Mouse (Mus musculus): ENCODE data around the gene Gm20388. TPM values are rescaled to one million over a fixed set of nuclear protein-coding genes. Genes with fewer than 3 reads are reported as not detected.
A peak's percentile ranks its signal among the peaks of the same experiment; 100 is the strongest.

Gm20388 gene
- polyA plus RNA-seq, 1 experiment from 2014 or later = 5.5 TPM

- H3K36me3 ChIP-seq = no peaks in the 10 kb centered on the region
- H3K27ac ChIP-seq = no peak overlapping the region
- no peak overlapping the region for H3K4me2 ChIP-seq
- no peak overlapping the region for H3K9ac ChIP-seq
- WGBS = 67% methylated on average over 5 of the region's 5 CpGs
- no peaks in the 10 kb centered on the region for H3K9me3 ChIP-seq
- peaks cover 8% of the 10 kb centered on the region for H3K4me1 ChIP-seq
- H3K4me3 ChIP-seq = no peak overlapping the region
- ATAC-seq (ENCODE audit: borderline replicate concordance, extremely low read depth, low FRiP score, low TSS enrichment) = no peak
- H3K27me3 ChIP-seq = peaks cover 30% of the 10 kb centered on the region
Observed at GRCm38 (mm10) chr8:120684082-120684481, 773.4 kb downstream of the Gm20388 start.

GRCm38 (mm10) chr8:120685097-120685496, 774.5 kb downstream of the Gm20388 start:
- Histone ChIP-seq H3K4me2 (no peak overlapping the region), H3K27me3 (peaks cover 28% of the 10 kb centered on the region), H3K4me3 (no peak overlapping the region), H3K9me3 (no peaks in the 10 kb centered on the region), H3K4me1 (peaks cover 8% of the 10 kb centered on the region), H3K9ac (no peak overlapping the region), H3K36me3 (no peaks in the 10 kb centered on the region), H3K27ac (no peak overlapping the region)
- WGBS = 52% methylated on average over 5 of the region's 5 CpGs
- ATAC-seq (ENCODE audit: borderline replicate concordance, extremely low read depth, low FRiP score, low TSS enrichment) = no peak

DNA sequence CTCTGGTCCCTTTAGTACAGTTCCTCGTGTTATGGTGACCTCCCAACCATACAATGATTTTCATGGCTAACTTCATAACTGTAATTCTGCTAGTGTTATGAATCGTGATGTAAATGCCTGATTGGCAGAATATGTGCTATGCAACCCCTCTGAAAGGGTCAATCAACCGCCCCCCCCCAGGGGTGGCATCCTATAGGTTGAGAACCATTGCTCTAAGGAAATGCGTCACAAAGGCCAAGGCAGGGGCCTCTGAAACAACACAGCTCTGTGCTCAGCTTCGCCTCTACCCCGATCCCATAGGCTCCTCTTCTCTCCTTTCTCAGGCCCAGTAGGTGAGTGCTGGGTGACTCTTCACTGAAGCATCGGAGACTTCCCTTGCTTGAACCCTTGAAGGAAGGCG, 775.0 kb downstream of the Gm20388 start:
- no peak overlapping the region for H3K27ac ChIP-seq

GRCm38 (mm10) chr8:120686051-120686450, 775.4 kb downstream of the Gm20388 start:
- no peak overlapping the region for H3K9ac ChIP-seq
- H3K4me2 ChIP-seq = no peak overlapping the region
- peaks cover 34% of the 10 kb centered on the region for H3K27me3 ChIP-seq
- H3K4me3 ChIP-seq = no peak overlapping the region
- WGBS = 81% methylated on average over 12 of the region's 13 CpGs
- H3K27ac ChIP-seq = no peak overlapping the region
- H3K9me3 ChIP-seq = no peaks in the 10 kb centered on the region
- H3K36me3 ChIP-seq = no peaks in the 10 kb centered on the region
- peaks cover 8% of the 10 kb centered on the region for H3K4me1 ChIP-seq
- peak; percentile 20; the same call in 1 of the 2 replicates for ATAC-seq (ENCODE audit: borderline replicate concordance, extremely low read depth, low FRiP score, low TSS enrichment)

More for the DNA sequence above, 775.0 kb downstream of the Gm20388 start:
- ATAC-seq (ENCODE audit: borderline replicate concordance, extremely low read depth, low FRiP score, low TSS enrichment) = no peak
- H3K36me3 ChIP-seq = no peaks in the 10 kb centered on the region
- WGBS = 85% methylated on average over 8 of the region's 8 CpGs
- H3K4me3 ChIP-seq = no peak overlapping the region
- no peak overlapping the region for H3K9ac ChIP-seq
- peaks cover 33% of the 10 kb centered on the region for H3K27me3 ChIP-seq
- no peak overlapping the region for H3K4me2 ChIP-seq
- no peaks in the 10 kb centered on the region for H3K9me3 ChIP-seq
- peaks cover 8% of the 10 kb centered on the region for H3K4me1 ChIP-seq

- H3K27ac ChIP-seq = no peak overlapping the region
- H3K4me3 ChIP-seq = no peak overlapping the region
- no peak for ATAC-seq (ENCODE audit: borderline replicate concordance, extremely low read depth, low FRiP score, low TSS enrichment)
- H3K27me3 ChIP-seq = peaks cover 36% of the 10 kb centered on the region
- 80% methylated on average over 5 of the region's 5 CpGs for WGBS
- H3K9me3 ChIP-seq = no peaks in the 10 kb centered on the region
- no peak overlapping the region for H3K9ac ChIP-seq
- H3K4me1 ChIP-seq = peaks cover 8% of the 10 kb centered on the region
- no peaks in the 10 kb centered on the region for H3K36me3 ChIP-seq
- H3K4me2 ChIP-seq = no peak overlapping the region
Observed at GRCm38 (mm10) chr8:120686576-120686975, 775.9 kb downstream of the Gm20388 start.

GRCm38 (mm10) chr8:120687786-120688185, 777.1 kb downstream of the Gm20388 start:
- WGBS = 49% methylated on average over 8 of the region's 8 CpGs
- Histone ChIP-seq H3K27me3 (peaks cover 36% of the 10 kb centered on the region), H3K36me3 (no peaks in the 10 kb centered on the region), H3K9ac (no peak overlapping the region), H3K4me2 (no peak overlapping the region), H3K4me1 (peaks cover 8% of the 10 kb centered on the region), H3K27ac (no peak overlapping the region), H3K4me3 (no peak overlapping the region), H3K9me3 (no peaks in the 10 kb centered on the region)
- ATAC-seq (ENCODE audit: borderline replicate concordance, extremely low read depth, low FRiP score, low TSS enrichment) = no peak

GRCm38 (mm10) chr8:120688511-120688910, 777.9 kb downstream of the Gm20388 start:
- H3K4me1 ChIP-seq = peaks cover 10% of the 10 kb centered on the region
- 79% methylated on average over 7 of the region's 7 CpGs for WGBS

GRCm38 (mm10) chr8:120692934-120693333, 782.3 kb downstream of the Gm20388 start:
- H3K4me2 ChIP-seq = no peak overlapping the region
- H3K4me1 ChIP-seq = peaks cover 39% of the 10 kb centered on the region
- 50% methylated on average over 4 of the region's 4 CpGs for WGBS
- no peaks in the 10 kb centered on the region for H3K36me3 ChIP-seq
- no peak overlapping the region for H3K4me3 ChIP-seq
- H3K27me3 ChIP-seq = peaks cover 26% of the 10 kb centered on the region
- no peak overlapping the region for H3K9ac ChIP-seq
- no peaks in the 10 kb centered on the region for H3K9me3 ChIP-seq
- no peak for ATAC-seq (ENCODE audit: borderline replicate concordance, extremely low read depth, low FRiP score, low TSS enrichment)
- no peak overlapping the region for H3K27ac ChIP-seq

More at GRCm38 (mm10) chr8:120688511-120688910, 777.9 kb downstream of the Gm20388 start:
- no peaks in the 10 kb centered on the region for H3K36me3 ChIP-seq
- H3K4me2 ChIP-seq = no peak overlapping the region
- ATAC-seq (ENCODE audit: borderline replicate concordance, extremely low read depth, low FRiP score, low TSS enrichment) = no peak
- no peaks in the 10 kb centered on the region for H3K9me3 ChIP-seq
- H3K9ac ChIP-seq = no peak overlapping the region
- no peak overlapping the region for H3K4me3 ChIP-seq
- H3K27me3 ChIP-seq = peaks cover 36% of the 10 kb centered on the region
- H3K27ac ChIP-seq = no peak overlapping the region

- H3K9ac ChIP-seq = no peak overlapping the region
- H3K9me3 ChIP-seq = no peaks in the 10 kb centered on the region
- H3K4me1 ChIP-seq = peaks cover 49% of the 10 kb centered on the region
- peak overlapping the region; percentile 58; the same call in 1 of the 2 replicates for H3K27ac ChIP-seq
- WGBS = 9% methylated on average over 22 of the region's 22 CpGs
- peak overlapping the region; percentile 24; the same call in 1 of the 2 replicates for H3K4me2 ChIP-seq
- H3K4me3 ChIP-seq = no peak overlapping the region
- H3K36me3 ChIP-seq = no peaks in the 10 kb centered on the region
- ATAC-seq (ENCODE audit: borderline replicate concordance, extremely low read depth, low FRiP score, low TSS enrichment) = peak; percentile 90
- peaks cover 16% of the 10 kb centered on the region; the same call in 1 of the 2 replicates for H3K27me3 ChIP-seq
Observed at GRCm38 (mm10) chr8:120693861-120694493, 783.3 kb downstream of the Gm20388 start.

- H3K27ac ChIP-seq = peak overlapping the region; percentile 85
- no peaks in the 10 kb centered on the region for H3K36me3 ChIP-seq
- peaks cover 62% of the 10 kb centered on the region for H3K4me1 ChIP-seq
- no peaks in the 10 kb centered on the region for H3K27me3 ChIP-seq
- H3K9me3 ChIP-seq = no peaks in the 10 kb centered on the region
- H3K4me2 ChIP-seq = peak overlapping the region; percentile 3; the same call in 1 of the 2 replicates
- H3K9ac ChIP-seq = no peak overlapping the region
- 25% methylated on average over 13 of the region's 13 CpGs for WGBS
- peak; percentile 78 for ATAC-seq (ENCODE audit: borderline replicate concordance, extremely low read depth, low FRiP score, low TSS enrichment)
- H3K4me3 ChIP-seq = no peak overlapping the region
Observed at GRCm38 (mm10) chr8:120696401-120697153, 785.9 kb downstream of the Gm20388 start.

DNA sequence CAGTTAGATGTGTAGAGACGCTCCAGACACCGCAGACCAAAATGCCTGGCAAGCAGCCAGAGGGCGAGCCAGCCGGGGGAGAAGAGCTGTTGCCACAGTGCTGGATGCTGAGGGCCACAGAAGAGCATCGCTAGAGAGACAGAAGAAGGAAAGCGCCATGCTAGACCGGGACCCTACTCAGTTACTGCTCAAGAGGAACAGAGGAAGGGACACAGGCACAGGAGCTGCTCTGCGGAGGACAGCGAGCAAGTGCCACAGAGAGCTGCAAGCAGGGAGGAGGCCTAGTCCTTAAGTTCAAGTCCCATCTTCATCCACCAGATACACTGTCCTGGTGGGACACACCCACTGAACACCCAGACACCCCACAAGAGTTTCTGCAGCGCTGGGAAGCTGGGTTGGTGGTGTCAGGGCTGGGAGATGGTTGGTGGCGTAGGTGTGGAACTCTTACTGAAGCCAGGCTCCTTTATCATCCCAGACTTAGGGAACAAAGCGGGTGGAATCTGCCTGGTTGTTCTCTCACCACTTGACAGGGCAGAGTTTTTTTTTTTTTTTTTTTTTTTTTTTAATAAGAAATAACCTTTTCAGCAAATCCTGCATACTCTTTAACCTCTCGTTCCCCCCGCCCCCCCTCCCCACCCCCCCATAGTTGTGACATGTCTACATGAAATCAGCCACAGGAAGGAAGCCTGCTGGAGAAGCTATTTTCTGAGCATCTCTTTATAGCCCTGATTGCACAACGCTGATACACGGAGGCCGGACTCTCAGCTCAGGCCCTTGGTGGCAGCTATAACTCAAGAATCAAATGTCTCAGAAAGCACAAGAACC, 786.7 kb downstream of the Gm20388 start:
- 45% methylated on average over 15 of the region's 17 CpGs for WGBS
- Histone ChIP-seq H3K36me3 (no peaks in the 10 kb centered on the region), H3K27ac (peak overlapping the region; percentile 85), H3K9ac (no peak overlapping the region), H3K27me3 (0 out of 2 replicates have a peak, but pooled peaks cover 6% of the 10 kb centered on the region), H3K4me1 (peaks cover 62% of the 10 kb centered on the region), H3K4me3 (no peak overlapping the region), H3K4me2 (0 out of 2 replicates have a peak overlapping the region, but pooled peaks have one; percentile 3), H3K9me3 (no peaks in the 10 kb centered on the region)
- no peak for ATAC-seq (ENCODE audit: borderline replicate concordance, extremely low read depth, low FRiP score, low TSS enrichment)

Data from lung, embryonic 15.5 days (tissue).